Mouse (Mus musculus) olfactory bulb, adult 2 months (tissue): ENCODE data around the gene Myrip. TPM values are rescaled to one million over a fixed set of nuclear protein-coding genes. Genes with fewer than 3 reads are reported as not detected.

Source experiments
- H3K27ac ChIP-seq: fragments of 200-500 bp; 2 replicates; pipeline ENCODE4 v1.5.1; 2012; ENCODE audit warnings: low read depth, low read length; ENCODE audit not compliant: insufficient read depth
- H3K4me1 ChIP-seq: fragments of 200-500 bp; 2 replicates; pipeline ENCODE4 v1.6.1; 2012; ENCODE audit warnings: low read length; ENCODE audit not compliant: control insufficient read depth, insufficient read depth
- H3K4me3 ChIP-seq: fragments of 200-500 bp; 2 replicates; pipeline ENCODE4 v1.5.1; 2012; ENCODE audit warnings: mild to moderate bottlenecking, low read depth, low read length, moderate library complexity; ENCODE audit not compliant: insufficient read depth
- CTCF ChIP-seq: fragments of 200-500 bp; IDR thresholded peaks from 2 replicates; pipeline ENCODE4 v1.5.1; 2012; ENCODE audit warnings: low read depth, mild to moderate bottlenecking, low read length, moderate library complexity; ENCODE audit not compliant: insufficient read depth
- POLR2A ChIP-seq: fragments of 200-500 bp; IDR thresholded peaks from 2 replicates; pipeline ENCODE4 v1.6.1; 2012; ENCODE audit warnings: mild to moderate bottlenecking, low read depth, low read length, moderate library complexity; ENCODE audit not compliant: insufficient read depth
- WGBS: fragments of 180-500 bp; shearing (Covaris S2); methylation state at CpG from one replicate; pipeline ENCODE4 v1.1.7; 2018; 5-methylcytosine and 5-hydroxymethylcytosine counted together
- polyA plus RNA-seq: library from polyadenylated mRNA; stranded (reverse); fragments of >200 nt; gene quantifications from 2 replicates; pipeline ENCODE4 v1.2.4, GENCODE M21; 2012; ENCODE audit warnings: low replicate concordance; ENCODE audit not compliant: missing spikeins, insufficient read depth, insufficient read length

Myrip gene
- polyA plus RNA-seq, 1 experiment: not detected

- peak within 1 kb of the TSS; percentile 82 for H3K4me3 ChIP-seq
- TF ChIP-seq CTCF (no peak), POLR2A (no peak)
- peaks cover 10% of the 10 kb centered on the region for H3K4me1 ChIP-seq
- WGBS: 4% methylated on average over 19 of the region's 19 CpGs
- peak within 1 kb of the TSS; percentile 68 for H3K27ac ChIP-seq
Observed at GRCm38 (mm10) chr9:120492010-120492399, 190.7 kb downstream of the Myrip start, which contains the start of gene Eif1b. Eif1b (plus strand) TSS chr9:120492232.

- WGBS: under 1% methylated on average over 97 of the region's 97 CpGs
- H3K27ac ChIP-seq: peak overlapping the region; percentile 68
Observed at GRCm38 (mm10) chr9:120492400-120493351, 191.4 kb downstream of the Myrip start.

GRCm38 (mm10) chr9:120493781-120494180 lies 192.5 kb downstream of the Myrip start:
- Histone ChIP-seq H3K4me1 (peaks cover 10% of the 10 kb centered on the region), H3K27ac (no peak overlapping the region), H3K4me3 (peak overlapping the region; percentile 30)
- TF ChIP-seq POLR2A (no peak), CTCF (no peak)
- WGBS: 13% methylated on average over 12 of the region's 12 CpGs

More at GRCm38 (mm10) chr9:120492400-120493351, 191.4 kb downstream of the Myrip start:
- peak overlapping the region; percentile 82 for H3K4me3 ChIP-seq
- TF ChIP-seq CTCF (no peak), POLR2A (peak; percentile 82)
- peaks cover 10% of the 10 kb centered on the region for H3K4me1 ChIP-seq

GRCm38 (mm10) chr9:120496691-120497090 lies 195.4 kb downstream of the Myrip start:
- WGBS: 4% methylated on average over 3 of the region's 3 CpGs
- no peak for TF ChIP-seq CTCF
- no peak for TF ChIP-seq POLR2A
- H3K27ac ChIP-seq: no peak overlapping the region
- H3K4me1 ChIP-seq: peaks cover 10% of the 10 kb centered on the region
- no peak overlapping the region for H3K4me3 ChIP-seq

GRCm38 (mm10) chr9:120497983-120498382 lies 196.7 kb downstream of the Myrip start:
- H3K4me3 ChIP-seq: no peak overlapping the region
- no peak for TF ChIP-seq CTCF
- H3K4me1 ChIP-seq: peaks cover 10% of the 10 kb centered on the region
- no peak overlapping the region for H3K27ac ChIP-seq
- 87% methylated on average over 5 of the region's 5 CpGs for WGBS

- 40% methylated on average over 10 of the region's 10 CpGs for WGBS
- H3K4me3 ChIP-seq: no peak overlapping the region
- no peaks in the 10 kb centered on the region for H3K4me1 ChIP-seq
- H3K27ac ChIP-seq: no peak overlapping the region
- TF ChIP-seq POLR2A (no peak), CTCF (no peak)
Observed at GRCm38 (mm10) chr9:120501191-120501902, 200.0 kb downstream of the Myrip start.

GRCm38 (mm10) chr9:120502013-120502412 lies 200.7 kb downstream of the Myrip start:
- TF ChIP-seq CTCF (no peak), POLR2A (no peak)
- 2% methylated on average over 8 of the region's 8 CpGs for WGBS
- Histone ChIP-seq H3K4me3 (no peak overlapping the region), H3K4me1 (no peaks in the 10 kb centered on the region), H3K27ac (no peak overlapping the region)

- TF ChIP-seq CTCF (no peak), POLR2A (no peak)
- Histone ChIP-seq H3K4me1 (no peaks in the 10 kb centered on the region), H3K27ac (no peak overlapping the region), H3K4me3 (no peak overlapping the region)
- 78% methylated on average over 2 of the region's 2 CpGs for WGBS
Observed at GRCm38 (mm10) chr9:120504423-120504822, 203.1 kb downstream of the Myrip start.

- no peak overlapping the region for H3K4me3 ChIP-seq
- TF ChIP-seq POLR2A (no peak), CTCF (no peak)
- no peak overlapping the region for H3K27ac ChIP-seq
- no peaks in the 10 kb centered on the region for H3K4me1 ChIP-seq
- WGBS: 77% methylated on average over 3 of the region's 3 CpGs
Observed at GRCm38 (mm10) chr9:120511781-120512180, 210.5 kb downstream of the Myrip start.
